Mouse (Mus musculus) megakaryocyte, embryonic 14.5 days (primary cell): ENCODE data around the gene Usp47.

ENCODE experiments used
- FLI1 ChIP-seq: IDR thresholded peaks from 2 replicates; pipeline ENCODE4 v1.6.1; 2012; ENCODE audit warnings: low read length, inconsistent platforms, mixed read lengths
- GATA1 ChIP-seq: IDR thresholded peaks from 3 replicates; pipeline ENCODE4 v1.6.1; 2012; ENCODE audit warnings: mixed read lengths, low read length, inconsistent platforms, borderline replicate concordance

DNA sequence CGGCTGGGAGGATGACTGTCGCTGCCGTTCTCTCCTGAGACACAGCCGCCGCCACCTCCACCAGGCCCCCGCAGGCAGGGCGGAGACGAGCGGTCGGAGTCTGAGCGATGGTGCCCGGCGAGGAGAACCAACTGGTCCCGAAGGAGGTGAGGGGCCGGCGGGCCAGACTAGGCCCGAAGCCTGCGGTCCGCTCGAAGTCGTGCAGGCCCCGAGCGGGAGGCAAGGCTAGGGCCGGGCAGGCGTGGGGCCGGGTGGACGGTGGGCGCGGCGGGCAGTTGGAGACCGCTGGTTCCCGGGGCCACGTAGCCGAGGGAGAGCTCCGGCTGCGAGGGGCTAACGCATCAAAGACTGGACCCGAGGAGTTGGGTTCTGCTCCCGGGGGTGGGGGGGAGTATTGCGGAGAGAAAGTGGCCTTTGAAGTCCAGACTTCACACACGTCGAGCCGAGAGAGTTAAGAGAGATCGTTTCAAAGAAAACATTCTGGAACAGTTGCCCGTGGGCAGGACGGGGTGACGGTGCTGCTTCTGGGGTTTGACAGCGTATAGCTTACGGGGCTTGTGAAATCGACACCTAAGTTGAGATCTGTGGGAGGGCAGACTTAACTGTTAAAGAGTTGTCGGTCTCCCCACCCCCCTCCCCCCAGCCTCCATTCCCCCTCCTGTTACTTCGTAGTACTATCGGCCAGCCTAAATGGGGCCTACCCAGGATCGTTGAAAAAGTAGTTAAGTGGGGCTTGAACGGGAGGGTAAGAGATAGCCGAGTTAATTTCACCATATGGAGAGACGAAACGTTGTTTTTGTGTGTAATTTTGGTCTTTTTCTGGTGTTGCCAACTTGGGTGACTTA is 519 bp downstream of the Usp47 start:
- TF ChIP-seq FLI1 (no peak), GATA1 (no peak)
